Mouse (Mus musculus) forebrain, embryonic 14.5 days (tissue): Measurements from ENCODE around the gene Phtf2. TPM values are rescaled to one million over a fixed set of nuclear protein-coding genes. Genes with fewer than 3 reads are reported as not detected.
"Not testable (repeated sequence)": the region's sequence is repeated elsewhere in the genome, so short reads cannot be mapped to it uniquely, and the experiment has no call there.

ENCODE experiments used
- ATAC-seq: fragments of 200-750 bp; cut with Nextera tagmentation; 2 replicates; pipeline ENCODE4 v1.8.0; 2017; ENCODE audit warnings: mild to moderate bottlenecking, moderate library complexity
- DNase-seq: peaks from one replicate; pipeline ENCODE4 v3.0.0-alpha.2; 2015; ENCODE audit warnings: low spot score
- H3K27ac ChIP-seq: fragments of 300-500 bp; sonication (generic); 2 replicates; pipeline ENCODE4 v1.5.1; 2014; ENCODE audit warnings: low read depth, mild to moderate bottlenecking, control low read depth, low read length, moderate library complexity
- H3K27me3 ChIP-seq: fragments of 300-500 bp; sonication (generic); replicated peaks from 2 replicates; pipeline ENCODE4 v1.6.1; 2014; ENCODE audit warnings: low read length, control low read depth, mixed read lengths; ENCODE audit not compliant: control insufficient read depth, insufficient read depth
- H3K36me3 ChIP-seq: fragments of 300-500 bp; sonication (generic); 2 replicates; pipeline ENCODE4 v1.6.1; 2014; ENCODE audit warnings: low read length, control low read depth; ENCODE audit not compliant: control insufficient read depth, insufficient read depth
- H3K4me1 ChIP-seq: fragments of 300-500 bp; sonication (generic); 2 replicates; pipeline ENCODE4 v1.6.1; 2014; ENCODE audit warnings: antibody characterized with exemption, low read length, control low read depth; ENCODE audit not compliant: control insufficient read depth, insufficient read depth
- H3K4me2 ChIP-seq: fragments of 300-500 bp; sonication (generic); 2 replicates; pipeline ENCODE4 v1.6.1; 2014; ENCODE audit warnings: mild to moderate bottlenecking, control low read depth, low read length
- H3K4me3 ChIP-seq: fragments of 300-500 bp; sonication (generic); 2 replicates; pipeline ENCODE4 v1.5.1; 2014; ENCODE audit warnings: low read depth, low read length, control low read depth
- H3K9ac ChIP-seq: fragments of 300-500 bp; sonication (generic); 2 replicates; pipeline ENCODE4 v1.6.1; 2014; ENCODE audit warnings: mild to moderate bottlenecking, low read length, control low read depth, moderate library complexity
- H3K9me3 ChIP-seq: fragments of 300-500 bp; sonication (generic); replicated peaks from 2 replicates; pipeline ENCODE4 v1.6.1; 2016; ENCODE audit warnings: low read length, control low read depth, mixed read lengths; ENCODE audit not compliant: control insufficient read depth
- WGBS: fragments of 180-500 bp; shearing (Covaris S2); extraction: QIAGEN DNeasy Blood & Tissue Kit; methylation state at CpG from one replicate; pipeline ENCODE4 v1.1.7; 2014; 5-methylcytosine and 5-hydroxymethylcytosine counted together
- polyA plus RNA-seq: library from polyadenylated mRNA; unstranded; fragments of >200 nt; fragmentation: Nextera tagmentation; extraction: Ambion mirVana; gene quantifications from 2 replicates; pipeline ENCODE4 v1.2.1, GENCODE M21; 2014

Phtf2 gene
- polyA plus RNA-seq, 1 experiment from 2014 or later, result 18.4 TPM

- H3K4me2 ChIP-seq, result no peak overlapping the region
- H3K27me3 ChIP-seq, result no peaks in the 10 kb centered on the region
- H3K9ac ChIP-seq, result no peak overlapping the region
- WGBS, result 96% methylated on average over 7 of the region's 7 CpGs
- H3K36me3 ChIP-seq, result peaks cover 23% of the 10 kb centered on the region
- no peaks in the 10 kb centered on the region for H3K4me1 ChIP-seq
- no peak for ATAC-seq
- no peak overlapping the region for H3K27ac ChIP-seq
- DNase-seq, result no peak
- H3K4me3 ChIP-seq, result no peak overlapping the region
- no peaks in the 10 kb centered on the region for H3K9me3 ChIP-seq
Observed at GRCm38 (mm10) chr5:20765365-20765920, 116.5 kb downstream of the Phtf2 start.

DNA sequence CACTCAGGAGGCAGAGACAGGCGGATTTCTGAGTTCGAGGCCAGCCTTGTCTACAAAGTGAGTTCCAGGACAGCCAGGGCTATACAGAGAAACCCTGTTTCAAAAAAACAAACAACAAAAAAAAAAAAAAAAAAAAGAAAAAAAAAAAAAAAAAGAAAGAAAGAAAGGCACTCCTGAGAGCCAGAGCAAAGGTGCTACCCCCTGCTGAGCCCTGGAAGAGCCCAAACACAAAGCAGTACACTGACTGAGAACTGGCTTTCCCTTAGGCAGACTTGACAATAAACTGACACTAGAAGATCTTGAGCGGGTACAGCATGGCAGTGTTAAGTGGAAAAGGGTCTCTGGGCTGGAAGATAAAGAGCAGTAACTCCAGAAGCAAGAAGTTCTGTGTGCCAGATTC is 119.5 kb downstream of the Phtf2 start:
- H3K27me3 ChIP-seq, H3K4me1 ChIP-seq, H3K9me3 ChIP-seq, H3K4me3 ChIP-seq, ATAC-seq, H3K4me2 ChIP-seq, H3K9ac ChIP-seq, H3K27ac ChIP-seq, DNase-seq: not testable (repeated sequence)
- 98% methylated on average over 3 of the region's 3 CpGs for WGBS
- peaks cover 28% of the 10 kb centered on the region for H3K36me3 ChIP-seq

DNA sequence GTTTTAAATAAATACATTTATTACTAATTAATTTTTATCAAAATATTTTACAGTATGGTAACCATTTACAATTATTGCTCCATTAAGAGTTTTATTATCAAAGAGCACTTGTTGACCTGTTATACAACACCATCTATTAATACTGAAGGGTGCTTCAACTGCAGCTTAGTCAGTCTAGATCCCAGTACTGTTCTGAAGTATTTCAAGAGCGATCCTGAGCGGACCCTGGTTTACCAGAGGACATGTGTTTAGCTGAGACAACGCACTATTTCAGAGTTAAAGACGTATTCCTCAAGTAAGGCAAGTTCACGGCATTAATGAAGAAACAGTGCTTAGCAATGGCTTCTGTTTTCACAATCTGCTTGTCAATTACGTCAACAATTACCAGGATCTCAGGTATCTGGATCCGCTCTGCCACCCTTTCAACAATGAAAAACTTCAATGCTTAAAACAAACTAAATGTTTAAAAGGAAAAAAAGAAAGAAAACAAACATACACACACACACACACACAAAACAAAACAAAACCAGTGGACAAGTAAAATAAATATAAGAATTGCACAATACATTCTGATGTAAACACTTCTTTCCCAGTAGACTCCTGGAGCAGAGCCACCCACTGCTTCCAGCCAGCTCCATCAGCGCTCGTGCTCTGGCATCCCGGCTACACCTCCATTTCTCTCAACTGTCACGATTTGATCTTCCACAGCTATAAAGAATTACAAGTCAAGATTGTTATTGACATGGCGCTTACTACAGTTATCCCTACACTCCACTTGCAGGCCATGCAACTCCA is 121.4 kb downstream of the Phtf2 start:
- WGBS, result 92% methylated on average over 12 of the region's 12 CpGs
- ATAC-seq (no peak), DNase-seq (no peak)
- no peak overlapping the region for H3K4me3 ChIP-seq
- H3K36me3 ChIP-seq, result peaks cover 23% of the 10 kb centered on the region
- no peak overlapping the region for H3K27ac ChIP-seq
- no peak overlapping the region for H3K4me2 ChIP-seq
- no peaks in the 10 kb centered on the region for H3K9me3 ChIP-seq
- H3K9ac ChIP-seq, result no peak overlapping the region
- H3K4me1 ChIP-seq, result no peaks in the 10 kb centered on the region
- H3K27me3 ChIP-seq, result no peaks in the 10 kb centered on the region

DNA sequence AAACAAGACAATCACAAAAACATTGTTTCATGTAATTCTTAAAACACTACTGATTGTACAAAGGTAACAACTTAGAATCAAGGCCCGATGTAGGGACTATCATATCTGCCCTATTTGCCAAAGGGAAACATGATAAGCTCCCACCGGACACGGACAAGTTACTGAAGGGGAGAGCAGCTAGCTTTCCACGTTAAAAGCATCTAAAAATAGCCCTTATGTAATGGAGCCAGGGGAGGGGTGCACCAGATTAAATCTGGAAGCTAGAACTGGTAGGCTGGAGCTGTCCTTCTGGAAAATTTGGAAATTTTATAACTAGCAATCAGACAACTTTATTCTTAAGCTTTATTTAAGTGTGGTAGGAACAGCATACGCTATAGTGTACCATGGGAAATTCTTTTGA is 122.2 kb downstream of the Phtf2 start:
- Histone ChIP-seq H3K4me3 (no peak overlapping the region), H3K27me3 (no peaks in the 10 kb centered on the region), H3K27ac (no peak overlapping the region), H3K4me2 (no peak overlapping the region), H3K36me3 (peaks cover 18% of the 10 kb centered on the region), H3K9ac (no peak overlapping the region), H3K4me1 (no peaks in the 10 kb centered on the region), H3K9me3 (no peaks in the 10 kb centered on the region)
- DNase-seq (no peak), ATAC-seq (no peak)
- 89% methylated on average over 5 of the region's 5 CpGs for WGBS

GRCm38 (mm10) chr5:20753963-20754362 is 128.0 kb downstream of the Phtf2 start:
- no peak overlapping the region for H3K4me2 ChIP-seq
- no peak overlapping the region for H3K9ac ChIP-seq
- peaks cover 12% of the 10 kb centered on the region; the same call in 1 of the 2 replicates for H3K4me1 ChIP-seq
- no peak for ATAC-seq
- DNase-seq, result no peak
- no peaks in the 10 kb centered on the region for H3K9me3 ChIP-seq
- no peak overlapping the region for H3K27ac ChIP-seq
- WGBS, result 57% methylated on average over 5 of the region's 5 CpGs
- H3K36me3 ChIP-seq, result no peaks in the 10 kb centered on the region
- no peaks in the 10 kb centered on the region for H3K27me3 ChIP-seq
- H3K4me3 ChIP-seq, result no peak overlapping the region

DNA sequence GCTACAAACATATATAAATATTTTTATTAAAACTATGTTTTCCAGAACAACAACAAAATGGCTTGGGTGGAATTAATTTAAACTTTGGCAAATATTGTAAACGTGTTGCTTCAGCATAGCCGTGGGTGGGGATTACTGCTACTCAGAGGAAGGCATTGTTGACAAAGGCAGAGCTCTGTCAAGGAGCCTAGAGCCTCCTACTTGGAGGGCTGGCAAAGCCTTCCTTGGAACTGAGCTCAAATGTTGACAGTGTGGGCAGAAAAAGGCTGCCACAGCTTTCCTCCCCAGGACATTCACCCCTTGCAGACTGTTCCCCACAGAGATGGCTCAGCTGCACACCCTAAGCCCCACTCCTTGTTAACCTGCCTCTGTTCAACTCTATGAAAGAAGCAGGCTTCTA is 128.8 kb downstream of the Phtf2 start:
- H3K9ac ChIP-seq, result no peak overlapping the region
- ATAC-seq, result no peak
- no peaks in the 10 kb centered on the region for H3K27me3 ChIP-seq
- H3K27ac ChIP-seq, result no peak overlapping the region
- 15% methylated on average over 2 of the region's 2 CpGs for WGBS
- H3K4me1 ChIP-seq, result peaks cover 18% of the 10 kb centered on the region
- H3K4me2 ChIP-seq, result no peak overlapping the region
- no peaks in the 10 kb centered on the region for H3K9me3 ChIP-seq
- no peaks in the 10 kb centered on the region for H3K36me3 ChIP-seq
- no peak for DNase-seq
- H3K4me3 ChIP-seq, result no peak overlapping the region

DNA sequence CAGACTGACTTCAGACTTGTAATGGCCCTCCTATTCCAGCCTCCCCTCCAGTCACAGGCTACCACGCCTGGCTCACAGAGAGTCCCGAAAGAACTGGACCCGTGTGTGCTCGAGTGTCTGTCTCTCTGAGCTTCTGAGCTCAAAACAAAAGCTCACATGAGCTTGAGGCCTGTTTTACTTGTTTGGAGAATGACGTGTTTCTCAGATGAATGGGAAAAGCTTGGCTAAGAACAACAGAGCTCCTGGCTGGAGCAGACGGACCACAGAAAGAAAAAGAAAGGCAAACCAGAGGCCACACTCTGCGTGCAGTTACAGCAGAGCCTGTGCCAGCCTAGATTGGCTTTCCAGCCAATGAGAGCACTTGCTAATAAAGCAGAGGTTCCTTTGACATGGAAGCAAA is 130.2 kb downstream of the Phtf2 start:
- DNase-seq (peak; percentile 84), ATAC-seq (peak; percentile 81)
- no peak overlapping the region; the same call in 1 of the 2 replicates for H3K27ac ChIP-seq
- no peak overlapping the region for H3K4me2 ChIP-seq
- no peak overlapping the region for H3K9ac ChIP-seq
- no peaks in the 10 kb centered on the region for H3K36me3 ChIP-seq
- 6% methylated on average over 7 of the region's 7 CpGs for WGBS
- peaks cover 24% of the 10 kb centered on the region for H3K4me1 ChIP-seq
- no peaks in the 10 kb centered on the region for H3K9me3 ChIP-seq
- no peaks in the 10 kb centered on the region for H3K27me3 ChIP-seq
- H3K4me3 ChIP-seq, result no peak overlapping the region

- Histone ChIP-seq H3K4me3 (no peak overlapping the region), H3K4me1 (peaks cover 24% of the 10 kb centered on the region), H3K9ac (no peak overlapping the region), H3K36me3 (no peaks in the 10 kb centered on the region), H3K9me3 (no peaks in the 10 kb centered on the region), H3K4me2 (no peak overlapping the region), H3K27ac (no peak overlapping the region), H3K27me3 (no peaks in the 10 kb centered on the region)
- no peak for ATAC-seq
- peak; percentile 28 for DNase-seq
- 14% methylated on average over 7 of the region's 7 CpGs for WGBS
Observed at GRCm38 (mm10) chr5:20751000-20751399, 130.9 kb downstream of the Phtf2 start.

- ATAC-seq (no peak), DNase-seq (no peak)
- Histone ChIP-seq H3K36me3 (no peaks in the 10 kb centered on the region), H3K9me3 (no peaks in the 10 kb centered on the region), H3K9ac (no peak overlapping the region), H3K4me1 (peaks cover 24% of the 10 kb centered on the region), H3K4me2 (no peak overlapping the region), H3K27ac (no peak overlapping the region), H3K27me3 (no peaks in the 10 kb centered on the region), H3K4me3 (no peak overlapping the region)
- 84% methylated on average over 3 of the region's 3 CpGs for WGBS
Observed at GRCm38 (mm10) chr5:20749535-20749934, 132.4 kb downstream of the Phtf2 start.
